ENCODE assay signal across 28 mouse cellular contexts in genomic region chr7:93454071-93454470, GRCm38 (mm10).
"Had no signal": no experiment of that assay in that cellular context is flagged by ENCODE, and none has a peak within 500 bp of the region (broad histone marks: within the 10 kb centered on the region; RNA-seq: fewer than 3 reads in every experiment).

No protein-coding gene starts in this region.

- H3K4me2 ChIP-seq: heart, embryonic 12.5 days; hindbrain, embryonic 12.5 days; hindbrain, embryonic 14.5 days; intestine, embryonic 15.5 days; kidney, embryonic 15.5 days; limb, embryonic 13.5 days; limb, embryonic 15.5 days; liver, embryonic 12.5 days had no signal

- H3K4me1 ChIP-seq: heart, embryonic 10.5 days; heart, embryonic 12.5 days; hindbrain, embryonic 10.5 days; hindbrain, embryonic 12.5 days; intestine, embryonic 15.5 days; kidney, embryonic 15.5 days; limb, embryonic 13.5 days; limb, embryonic 15.5 days; liver, embryonic 12.5 days had no signal

- DNase-seq: gastrocnemius, adult 2 months; gastrocnemius, postnatal 10 days; gastrocnemius, postnatal 25 days; heart, adult 18-20 months; heart, postnatal 10 days; heart, postnatal 4 days; kidney, adult 18-20 months; kidney, adult 9 months; kidney, postnatal 14 days; kidney, postnatal 36 days; layer of hippocampus, adult 9-11 months; layer of hippocampus, postnatal 36 days; left cerebral cortex, postnatal 4 days had no signal

- H3K36me3 ChIP-seq: heart, embryonic 10.5 days; heart, embryonic 12.5 days; hindbrain, embryonic 10.5 days; hindbrain, embryonic 12.5 days; intestine, embryonic 15.5 days; kidney, embryonic 15.5 days; limb, embryonic 13.5 days; limb, embryonic 15.5 days; liver, embryonic 12.5 days had no signal

- H3K27me3 ChIP-seq: heart, embryonic 12.5 days; hindbrain, embryonic 12.5 days; intestine, embryonic 15.5 days; kidney, embryonic 15.5 days; limb, embryonic 13.5 days; limb, embryonic 15.5 days; liver, embryonic 12.5 days had no signal

- H3K4me3 ChIP-seq: gastrocnemius, adult 2 months; heart, embryonic 10.5 days; heart, embryonic 12.5 days; hindbrain, embryonic 10.5 days; hindbrain, embryonic 12.5 days; intestine, embryonic 15.5 days; kidney, embryonic 15.5 days; limb, embryonic 13.5 days; limb, embryonic 15.5 days; liver, embryonic 12.5 days had no signal

- H3K27ac ChIP-seq: gastrocnemius, adult 2 months; heart, embryonic 10.5 days; hindbrain, embryonic 10.5 days; hindbrain, embryonic 12.5 days; hindbrain, embryonic 14.5 days; intestine, embryonic 15.5 days; kidney, embryonic 15.5 days; kidney, postnatal 0 days; limb, embryonic 13.5 days; limb, embryonic 15.5 days; liver, embryonic 12.5 days; liver, embryonic 14.5 days had no signal

- H3K9me3 ChIP-seq: heart, embryonic 10.5 days; heart, embryonic 12.5 days; hindbrain, embryonic 10.5 days; hindbrain, embryonic 12.5 days; intestine, embryonic 15.5 days; kidney, embryonic 15.5 days; limb, embryonic 13.5 days; limb, embryonic 15.5 days; liver, embryonic 12.5 days had no signal

- H3K9ac ChIP-seq: heart, embryonic 12.5 days; hindbrain, embryonic 12.5 days; hindbrain, embryonic 14.5 days; intestine, embryonic 15.5 days; kidney, embryonic 15.5 days; limb, embryonic 13.5 days; limb, embryonic 15.5 days; liver, embryonic 12.5 days; liver, embryonic 14.5 days had no signal

- ATAC-seq: hindbrain, embryonic 16.5 days; inflammation-experienced regulatory T-cells, adult 6 months; intestine, embryonic 15.5 days; intestine, postnatal 0 days; liver, embryonic 12.5 days had no signal
